Mouse (Mus musculus): ENCODE measurements around the gene Vma21-ps.
"Not testable (repeated sequence)": the region's sequence is repeated elsewhere in the genome, so short reads cannot be mapped to it uniquely, and the experiment has no call there.

The Vma21-ps gene
- long read RNA-seq, experiment 1 = 0 reads
- long read RNA-seq, experiment 2 = 0 reads

DNA sequence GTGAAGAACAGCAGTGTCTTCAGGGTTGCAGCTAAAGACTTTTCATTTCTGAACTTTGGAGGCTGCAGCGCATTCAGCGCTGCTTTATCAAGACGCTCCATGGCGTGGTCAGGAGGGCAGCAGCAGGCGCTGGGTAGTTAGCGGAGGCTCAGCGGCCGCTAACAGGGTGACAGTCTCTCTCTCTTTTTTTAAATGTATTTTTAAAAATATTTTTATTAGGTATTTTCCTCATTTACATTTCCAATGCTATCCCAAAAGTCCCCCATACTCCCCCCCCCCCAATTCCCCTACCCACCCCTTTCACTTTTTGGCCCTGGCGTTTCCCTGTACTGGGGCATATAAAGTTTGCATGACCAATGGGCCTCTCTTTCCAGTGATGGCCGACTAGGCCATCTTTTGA is at the start of gene Vma21-ps:
Vma21-ps (minus strand) TSS at position 101 of the 400 bp plus-strand sequence.
- intact Hi-C loops (cut with DNase I) = not testable (repeated sequence)

- intact Hi-C loops (cut with DNase I) = no loop called here
Measured at GRCm38 (mm10) chr4:52543001-52543400, 46.0 kb upstream of the Vma21-ps start.

DNA sequence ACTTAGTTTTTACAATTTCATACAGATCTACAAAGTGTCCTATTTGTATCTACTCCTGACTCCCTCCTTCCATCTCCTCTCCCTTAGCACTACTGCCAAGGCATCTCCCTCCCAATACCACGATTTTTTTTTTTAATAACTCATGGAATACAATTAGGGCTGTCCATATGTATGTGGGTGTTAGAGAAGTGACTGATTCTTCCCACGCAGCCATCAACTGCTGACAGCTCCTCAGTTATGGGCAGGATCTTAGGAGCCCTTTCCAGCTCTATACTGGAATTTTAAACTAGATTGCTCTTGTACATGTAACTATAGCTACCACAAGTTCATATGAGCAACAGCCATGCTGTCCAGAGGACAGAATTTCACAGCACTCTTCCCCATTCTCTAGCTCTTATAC is 33.6 kb upstream of the Vma21-ps start:
- intact Hi-C loops (cut with DNase I) = no loop called here

- intact Hi-C loops (cut with DNase I) = no loop called here
Measured at GRCm38 (mm10) chr4:52526464-52526863, 29.4 kb upstream of the Vma21-ps start.

- intact Hi-C loops (cut with DNase I) = no loop called here
Measured at GRCm38 (mm10) chr4:52519301-52519700, 22.3 kb upstream of the Vma21-ps start.

GRCm38 (mm10) chr4:52517580-52517979 is 20.5 kb upstream of the Vma21-ps start:
- intact Hi-C loops (cut with DNase I) = no loop called here

- intact Hi-C loops (cut with DNase I) = no loop called here
Measured at GRCm38 (mm10) chr4:52487486-52487885, 9.6 kb downstream of the Vma21-ps start.

GRCm38 (mm10) chr4:52473431-52473830 is 23.6 kb downstream of the Vma21-ps start:
- intact Hi-C loops (cut with DNase I) = no loop called here

DNA sequence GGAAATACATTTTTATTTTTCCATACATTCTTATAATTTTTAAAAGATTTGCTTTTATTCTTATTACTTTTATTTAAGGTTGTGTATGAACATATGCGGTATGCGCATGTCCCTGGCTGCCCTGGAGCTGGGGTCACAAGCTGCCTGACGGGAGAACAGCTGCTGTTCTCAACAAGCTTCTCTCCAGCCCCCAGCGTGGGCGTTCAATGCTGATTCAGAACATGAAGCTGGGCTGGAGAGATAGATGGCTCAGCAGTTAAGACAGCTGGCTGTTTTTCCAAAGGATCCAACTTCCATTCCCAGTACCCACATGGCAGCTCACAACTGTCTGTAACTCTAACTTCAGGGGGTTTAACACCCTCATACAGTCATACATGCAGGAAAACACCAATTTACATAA is 35.7 kb downstream of the Vma21-ps start:
- intact Hi-C loops (cut with DNase I) = no loop called here

DNA sequence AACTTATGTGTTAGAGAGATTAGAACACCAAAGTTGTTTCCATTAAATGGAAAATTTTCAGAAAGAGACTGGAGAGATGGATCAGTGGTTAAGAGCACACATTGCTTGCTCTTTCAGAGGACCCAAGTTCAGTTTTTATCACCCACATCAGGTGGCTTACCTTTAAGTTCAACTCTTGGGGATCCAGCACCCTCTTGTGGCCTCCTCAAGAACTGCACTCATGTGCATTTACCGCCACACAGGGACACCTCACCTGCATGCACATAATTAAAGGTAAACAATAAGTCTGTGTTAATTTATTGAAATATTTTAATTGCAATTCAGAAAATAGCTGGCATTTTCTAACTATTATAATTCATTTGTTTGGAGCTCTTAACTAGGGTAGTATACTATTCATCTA is 37.3 kb downstream of the Vma21-ps start:
- intact Hi-C loops (cut with DNase I) = no loop called here

Data from adrenal gland (tissue).